Mouse (Mus musculus) fibroblast of lung, adult 2 months (primary cell): ENCODE results near the gene Olfr214.
"Not testable (repeated sequence)": the region's sequence is repeated elsewhere in the genome, so short reads cannot be mapped to it uniquely, and the experiment has no call there.

Experiments
- DNase-seq: peaks from one replicate; pipeline ENCODE4 v3.0.0-alpha.2; 2011; ENCODE audit warnings: low read depth

Olfr214 gene

DNA sequence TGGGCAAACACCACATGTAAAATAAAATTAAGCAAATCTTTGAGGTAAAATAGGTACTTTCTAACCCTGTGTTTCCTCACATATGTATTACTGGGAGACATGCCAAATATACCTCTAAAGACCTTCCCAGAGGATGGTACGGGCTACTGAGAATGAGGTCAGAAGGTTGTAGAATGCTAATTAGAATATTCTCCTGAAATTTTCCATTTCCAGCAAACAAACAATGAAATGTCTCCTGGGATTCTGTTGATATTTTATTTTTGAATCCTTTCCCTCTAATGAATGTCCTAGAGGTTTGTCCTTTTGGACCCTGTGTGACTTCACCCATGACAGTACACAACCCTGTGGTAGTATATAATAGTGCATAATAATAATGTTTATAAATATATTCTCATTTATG is at the start of gene Olfr214:
Gene Olfr214, plus strand, starts transcription at position 301 of the 400 bp plus-strand sequence.
- DNase-seq = no peak

DNA sequence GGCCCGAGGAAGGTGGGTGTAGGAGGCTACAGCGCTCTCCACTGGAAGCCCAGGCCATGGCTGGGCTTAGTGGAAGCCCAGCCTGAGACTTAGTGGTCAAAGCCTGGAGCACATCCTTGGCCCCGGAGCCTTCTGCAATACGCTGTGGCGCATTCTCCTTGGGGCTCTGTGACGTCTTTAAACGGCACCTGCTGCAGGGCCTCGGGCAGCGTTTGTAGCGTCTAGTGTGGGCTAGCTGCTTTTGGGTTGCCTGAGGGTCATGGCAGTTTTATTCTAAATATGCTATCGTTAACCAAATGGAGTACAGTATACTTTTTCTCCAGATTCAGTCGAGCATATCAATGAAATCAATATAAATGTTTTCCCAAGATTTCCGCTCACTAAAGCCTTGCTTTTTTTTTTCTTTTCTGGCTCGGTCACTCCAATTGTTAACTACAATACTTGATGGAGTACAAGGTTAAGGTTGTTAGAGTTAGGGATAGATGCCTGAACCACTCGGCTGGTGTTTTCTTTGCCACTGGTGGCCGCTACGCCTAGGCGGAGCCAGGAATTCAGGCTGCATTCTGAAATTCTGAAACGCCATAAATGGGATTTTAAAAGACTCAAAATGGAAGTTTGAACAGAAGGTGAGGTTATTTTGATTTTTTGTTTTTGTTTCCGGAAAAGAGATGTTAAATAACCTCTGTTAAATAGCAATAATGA is 47.6 kb upstream of the Olfr214 start, which contains the start of gene Olfr212:
Gene Olfr212, plus strand, starts transcription at position 215 of the 702 bp plus-strand sequence.
- DNase-seq = not testable (repeated sequence)

DNA sequence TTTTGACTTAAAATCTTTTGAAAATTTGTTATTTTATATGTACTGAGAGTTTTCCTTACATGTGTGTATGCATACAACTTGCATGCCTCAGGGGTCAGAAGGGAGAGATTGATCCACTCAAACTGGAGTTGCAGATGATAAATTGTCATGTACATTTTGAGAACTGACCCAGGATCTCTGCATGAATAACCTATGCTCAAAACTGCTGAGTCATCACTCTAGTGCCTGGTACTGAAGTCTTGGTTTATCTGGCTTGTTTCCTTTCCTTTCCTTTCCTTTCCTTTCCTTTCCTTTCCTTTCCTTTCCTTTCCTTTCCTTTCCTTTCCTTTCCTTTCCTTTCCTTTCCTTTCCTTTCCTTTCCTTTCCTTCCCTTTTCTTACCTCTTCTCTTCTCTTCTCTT is 39.2 kb upstream of the Olfr214 start:
- no peak for DNase-seq

DNA sequence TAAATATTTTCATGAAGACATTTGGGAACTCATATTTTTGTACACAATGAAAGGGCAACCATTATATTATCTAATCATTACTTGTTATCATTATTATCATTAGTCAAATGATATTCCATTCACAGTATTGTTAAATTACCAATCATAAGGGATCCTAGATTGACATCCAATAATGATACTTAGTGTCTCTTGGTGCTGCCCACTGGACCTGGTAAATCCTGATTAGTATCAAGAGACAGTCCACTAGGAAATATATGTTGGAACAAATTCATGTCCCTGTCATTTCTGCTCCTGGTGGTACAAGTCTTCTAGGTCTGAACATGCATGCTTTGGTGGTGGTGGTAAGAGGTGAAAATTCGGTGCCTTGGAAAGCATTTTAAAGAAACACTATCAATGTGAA is 15.9 kb upstream of the Olfr214 start, which contains the start of gene Olfr213:
Gene Olfr213, plus strand, starts transcription at position 301 of the 400 bp plus-strand sequence.
- DNase-seq = no peak

DNA sequence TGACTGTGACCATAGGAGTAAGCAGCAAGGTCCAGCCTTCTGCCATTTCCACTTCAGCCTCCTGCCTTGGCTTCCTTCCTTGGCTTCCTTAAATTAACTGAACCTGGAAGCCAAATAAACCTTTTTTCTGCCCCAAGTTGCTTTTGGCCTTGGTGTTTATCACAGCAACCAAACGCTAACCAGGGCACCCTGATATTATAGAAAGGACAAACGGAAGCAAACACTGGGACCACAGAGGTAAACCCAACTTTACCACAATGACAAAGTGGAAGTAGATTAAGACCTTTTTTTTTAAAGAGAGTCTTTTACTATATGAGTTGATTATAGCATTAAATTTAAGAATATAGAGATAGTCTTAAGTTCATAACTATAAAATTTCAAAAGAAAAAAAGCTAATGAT is 11.5 kb upstream of the Olfr214 start:
- DNase-seq = no peak

DNA sequence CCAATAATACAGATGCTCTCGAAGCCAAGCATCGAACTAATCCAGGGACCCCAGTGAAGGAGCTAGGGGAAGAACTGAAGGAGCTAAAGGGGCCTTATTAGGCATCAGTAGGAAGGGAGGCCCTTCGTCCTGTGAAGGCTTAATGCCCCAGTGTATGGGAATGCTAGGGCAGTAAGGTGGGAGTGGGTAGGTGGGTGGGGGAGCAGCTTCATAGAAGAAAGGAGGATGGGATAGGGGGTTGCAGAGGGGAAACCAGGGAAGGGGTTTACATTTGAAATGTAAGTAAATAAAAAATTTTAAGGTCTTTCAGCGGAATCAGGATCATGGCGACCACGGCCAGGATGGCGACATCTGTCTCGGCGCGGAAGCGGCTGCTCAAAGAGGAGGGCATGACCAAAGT is 3.2 kb upstream of the Olfr214 start, which contains the start of gene Gm5580:
Gene Gm5580, plus strand, starts transcription at position 301 of the 400 bp plus-strand sequence.
- DNase-seq = not testable (repeated sequence)

DNA sequence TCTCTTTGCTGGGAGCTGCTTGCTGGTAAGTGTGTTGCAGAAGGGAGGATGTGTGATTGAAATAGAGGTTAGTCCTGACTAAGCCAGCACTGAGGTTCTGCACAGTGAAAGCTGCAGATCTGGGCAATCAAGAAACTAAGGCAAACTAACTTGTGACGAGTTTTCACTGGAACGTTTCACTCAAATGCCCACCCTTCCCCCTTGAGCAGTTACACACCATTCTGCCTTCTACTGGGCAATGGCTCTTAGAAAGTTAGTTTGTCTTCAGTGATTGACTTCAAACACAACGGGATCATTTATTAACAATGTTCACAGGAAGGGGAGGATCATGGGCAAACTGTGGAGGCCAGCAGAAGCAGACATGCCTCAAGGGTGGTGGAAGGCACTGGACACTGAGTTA is 917 bp downstream of the Olfr214 start:
- no peak for DNase-seq

DNA sequence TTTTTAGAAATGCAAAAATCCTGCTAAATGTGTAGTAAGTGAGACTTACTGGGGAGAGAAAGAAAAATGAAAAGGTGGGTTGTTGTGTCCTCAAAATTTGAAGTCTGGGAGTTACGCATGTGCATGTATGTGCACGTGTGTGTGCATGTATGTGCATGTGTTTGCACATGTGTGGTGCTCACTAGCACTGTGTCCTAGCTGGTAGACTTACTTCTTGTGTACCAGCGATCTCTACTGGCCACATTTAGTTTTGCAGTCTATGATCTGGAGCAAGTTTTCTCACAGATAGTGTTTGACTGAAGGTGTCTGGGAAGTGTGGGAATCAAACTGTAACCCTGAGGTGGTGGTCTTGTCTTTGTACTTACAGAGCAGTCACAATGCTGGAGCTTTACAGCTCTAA is 15.8 kb downstream of the Olfr214 start:
- DNase-seq = peak; percentile 2

DNA sequence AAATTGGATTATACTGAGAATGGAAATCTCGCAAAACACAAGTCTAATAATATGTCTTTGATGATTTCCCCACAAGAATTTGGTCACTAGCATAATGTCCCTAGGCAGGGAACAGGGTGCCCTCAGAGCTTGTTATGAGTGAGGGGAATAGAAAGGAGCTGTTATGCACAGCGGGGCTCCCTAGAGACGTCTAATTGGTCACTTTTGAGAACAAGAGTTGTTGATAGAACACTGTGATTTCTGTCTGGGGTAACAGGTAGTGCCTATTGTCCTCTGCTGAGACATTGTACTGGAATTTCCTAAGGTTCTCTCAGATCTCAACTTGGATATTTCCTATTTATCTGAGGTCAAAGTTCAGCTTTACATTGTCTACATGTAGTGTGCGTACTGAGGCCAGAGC is 30.1 kb downstream of the Olfr214 start, which contains the start of gene Olfr215:
Gene Olfr215, minus strand, starts transcription at position 101 of the 400 bp plus-strand sequence.
- no peak for DNase-seq

DNA sequence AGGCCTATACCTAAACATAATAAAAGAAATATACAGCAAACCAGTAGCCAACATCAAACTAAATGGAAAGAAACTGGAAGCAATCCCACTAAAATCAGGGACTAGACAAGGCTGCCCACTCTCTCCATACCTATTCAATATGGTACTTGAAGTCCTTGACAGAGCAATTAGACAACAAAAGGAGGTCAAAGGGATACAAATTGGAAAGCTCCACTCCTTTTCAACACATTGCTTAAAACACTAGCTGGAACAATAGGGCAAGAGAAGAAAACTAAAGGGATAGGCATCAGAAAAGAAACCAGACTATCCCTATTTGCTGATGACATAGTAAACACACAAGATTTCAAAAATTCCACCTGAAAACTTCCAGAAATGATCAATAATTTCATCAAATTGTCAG is 46.9 kb downstream of the Olfr214 start:
- not testable (repeated sequence) for DNase-seq

DNA sequence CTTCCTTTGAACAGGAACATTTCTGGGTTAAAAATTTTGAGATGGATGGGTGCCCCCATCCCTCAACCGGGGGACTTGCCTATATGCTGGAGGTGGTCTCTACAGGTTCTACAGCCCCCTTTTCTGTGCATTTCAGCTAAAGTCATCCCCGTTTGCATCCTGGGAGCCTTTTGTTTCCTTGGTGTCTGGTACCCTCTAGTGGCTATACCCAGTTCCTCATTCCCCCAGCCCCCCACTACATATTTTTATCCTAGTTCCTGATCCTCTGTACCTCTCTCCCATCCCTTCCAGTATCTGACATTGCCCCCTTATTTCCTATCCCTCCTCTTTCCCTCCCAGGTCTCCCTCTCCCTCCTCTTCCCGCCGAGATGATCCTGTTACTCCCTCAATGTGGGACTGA is 53.2 kb downstream of the Olfr214 start:
- no peak for DNase-seq
